Mouse (Mus musculus) adrenal gland, postnatal 10 days (tissue): ENCODE measurements at regions not wholly inside any gene's neighbourhood (a gene's known extent, or its start where the extent isn't known, plus 50 kb on each side); places are given as distances from the start of the nearest gene placed in this dataset.
A peak's percentile ranks its signal among the peaks of the same experiment; 100 is the strongest.

Experiments
- DNase-seq: peaks from one replicate; pipeline ENCODE4 v3.0.0; 2021; ENCODE audit warnings: mixed read lengths

- DNase-seq = no peak
Observed at GRCm38 (mm10) chr11:12180351-12180750, 141.9 kb upstream of the Grb10 start.

DNA sequence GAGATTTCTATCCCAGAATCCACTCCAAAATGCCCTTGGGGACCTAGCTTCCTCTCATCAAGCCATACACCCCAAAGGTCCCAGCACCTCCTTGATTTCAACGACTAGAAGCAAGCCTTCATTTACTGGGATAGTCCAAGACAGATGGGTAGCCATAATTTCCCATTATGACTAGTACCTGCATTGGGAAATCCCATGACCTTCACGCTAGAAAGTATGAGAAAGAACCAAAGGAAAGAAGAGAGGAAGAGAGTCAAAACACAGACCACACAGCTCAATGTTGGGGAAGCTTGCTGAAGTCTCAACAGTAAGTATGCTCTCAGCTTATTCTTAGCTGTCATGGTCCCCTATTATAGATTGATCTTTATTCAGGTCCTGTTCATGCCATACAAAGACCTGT is 133.9 kb upstream of the Grb10 start:
- no peak for DNase-seq

DNA sequence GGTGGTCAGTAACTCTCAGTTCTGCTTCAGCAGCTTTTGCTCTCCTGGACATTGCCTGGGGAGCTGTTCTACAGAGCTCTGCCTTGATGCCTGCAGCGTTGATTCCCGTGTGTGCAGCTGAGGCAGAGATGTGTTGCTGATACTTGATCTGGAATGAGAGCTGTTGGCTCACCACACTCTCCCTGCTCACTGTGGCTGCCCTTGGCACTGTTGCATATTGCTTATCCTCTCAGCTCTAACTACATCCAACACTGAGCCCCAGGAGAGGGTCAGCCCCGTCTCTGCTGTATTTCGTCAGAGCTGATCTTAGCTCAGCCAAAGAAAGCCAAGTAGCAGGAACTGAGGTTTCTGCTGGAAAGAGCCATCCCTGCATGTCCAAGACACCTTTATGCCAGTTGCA is 132.8 kb upstream of the Grb10 start:
- peak; percentile 54 for DNase-seq

- no peak for DNase-seq
Observed at GRCm38 (mm10) chr11:12168432-12168831, 129.9 kb upstream of the Grb10 start.
